Mouse (Mus musculus) kidney, adult 2 months (tissue): ENCODE measurements around the gene Lyl1.

Experiments used
- CTCF ChIP-seq: fragments of 200-500 bp; conservative IDR thresholded peaks from 2 replicates; pipeline ENCODE4 v1.5.1; 2011; ENCODE audit warnings: low read depth, mild to moderate bottlenecking, control low read depth, low read length, moderate library complexity, mixed read lengths; ENCODE audit not compliant: insufficient read depth, insufficient read length
- POLR2A ChIP-seq: fragments of 200-500 bp; IDR thresholded peaks from one replicate; pipeline ENCODE4 v1.6.1; 2011; ENCODE audit warnings: low read depth, low read length, control low read depth

DNA sequence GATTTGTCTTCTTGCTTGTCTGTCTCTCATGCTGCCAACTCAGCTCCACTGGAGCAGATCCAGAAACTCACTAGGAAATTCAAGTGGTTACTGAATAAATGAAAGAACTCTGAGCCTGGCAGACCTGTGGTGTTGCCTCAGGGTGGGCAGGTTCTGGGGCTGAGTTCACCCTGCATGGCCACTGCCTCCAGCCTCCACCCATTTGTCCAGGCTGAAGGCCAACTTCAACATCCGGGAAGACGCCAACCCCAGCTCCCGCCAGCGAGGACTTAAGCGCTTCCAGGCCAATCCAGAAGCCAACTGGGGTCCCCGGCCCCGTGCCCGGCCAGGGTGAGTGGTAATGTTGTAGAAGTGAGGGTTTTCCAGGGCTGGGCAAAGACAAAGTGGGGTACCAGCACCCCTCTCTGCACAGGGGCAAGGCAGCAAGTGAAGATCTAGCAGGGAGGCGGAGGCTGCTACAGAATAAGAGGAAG, 2.3 kb upstream of the Lyl1 start:
- TF ChIP-seq CTCF (no peak), POLR2A (no peak)
